Mouse (Mus musculus): ENCODE data around the gene Tctn1. TPM values are rescaled to one million over a fixed set of nuclear protein-coding genes. Genes with fewer than 3 reads are reported as not detected.
A peak's percentile ranks its signal among the peaks of the same experiment; 100 is the strongest.

The Tctn1 gene
- total RNA-seq, 2 experiments from 2014 or later: 1.8 to 2.0 TPM

- Histone ChIP-seq H3K4me3 (no peak overlapping the region), H3K27ac (no peak overlapping the region)
- intact Hi-C loops (cut with DNase I): no loop called here
- no peak for TF ChIP-seq CTCF (IDR thresholded peaks at IDR 0.05)
- DNase-seq: no peak
These were observed 6.1 kb downstream of the Tctn1 start for GRCm38 (mm10) chr5:122258027-122258741.

GRCm38 (mm10) chr5:122251895-122252606 lies 12.2 kb downstream of the Tctn1 start:
- intact Hi-C loops (cut with DNase I): no loop called here
- no peak overlapping the region for H3K27ac ChIP-seq
- H3K4me3 ChIP-seq: no peak overlapping the region
- DNase-seq: no peak
- TF ChIP-seq CTCF (IDR thresholded peaks at IDR 0.05): no peak; the same call in 1 of the 2 replicates

- no peak for DNase-seq
- Histone ChIP-seq H3K27ac (no peak overlapping the region), H3K4me3 (no peak overlapping the region)
- no peak for TF ChIP-seq CTCF (IDR thresholded peaks at IDR 0.05)
- intact Hi-C loops (cut with DNase I): no loop called here
These were observed 15.0 kb downstream of the Tctn1 start for GRCm38 (mm10) chr5:122249281-122249680.

GRCm38 (mm10) chr5:122247934-122248333 lies 16.3 kb downstream of the Tctn1 start:
- no peak overlapping the region for H3K27ac ChIP-seq
- DNase-seq: no peak
- TF ChIP-seq CTCF (IDR thresholded peaks at IDR 0.05): no peak
- no peak overlapping the region for H3K4me3 ChIP-seq
- intact Hi-C loops (cut with DNase I): no loop called here

GRCm38 (mm10) chr5:122247529-122247928 lies 16.7 kb downstream of the Tctn1 start:
- no peak overlapping the region for H3K27ac ChIP-seq
- TF ChIP-seq CTCF (IDR thresholded peaks at IDR 0.05): no peak
- DNase-seq: no peak
- H3K4me3 ChIP-seq: no peak overlapping the region
- intact Hi-C loops (cut with DNase I): no loop called here

- no peak for TF ChIP-seq CTCF (IDR thresholded peaks at IDR 0.05)
- Histone ChIP-seq H3K4me3 (no peak overlapping the region), H3K27ac (no peak overlapping the region)
- no peak for DNase-seq
- intact Hi-C loops (cut with DNase I): no loop called here
These were observed 17.6 kb downstream of the Tctn1 start for GRCm38 (mm10) chr5:122246547-122247167.

- H3K4me3 ChIP-seq: no peak overlapping the region
- DNase-seq: no peak
- intact Hi-C loops (cut with DNase I): no loop called here
These were observed 19.1 kb downstream of the Tctn1 start for GRCm38 (mm10) chr5:122245186-122245585.

GRCm38 (mm10) chr5:122243781-122244523 lies 20.3 kb downstream of the Tctn1 start:
- TF ChIP-seq CTCF (IDR thresholded peaks at IDR 0.05): no peak
- intact Hi-C loops (cut with DNase I): no loop called here
- no peak for DNase-seq
- Histone ChIP-seq H3K27ac (no peak overlapping the region), H3K4me3 (no peak overlapping the region)

More at GRCm38 (mm10) chr5:122245186-122245585, 19.1 kb downstream of the Tctn1 start:
- no peak overlapping the region for H3K27ac ChIP-seq
- TF ChIP-seq CTCF (IDR thresholded peaks at IDR 0.05): no peak

- peak; percentile 50 for DNase-seq
- intact Hi-C loops (cut with DNase I): no loop called here
These were observed 21.6 kb downstream of the Tctn1 start for GRCm38 (mm10) chr5:122242521-122243123.

GRCm38 (mm10) chr5:122240989-122241388 lies 23.3 kb downstream of the Tctn1 start:
- DNase-seq: no peak
- Histone ChIP-seq H3K27ac (no peak overlapping the region), H3K4me3 (no peak overlapping the region)
- intact Hi-C loops (cut with DNase I): no loop called here
- no peak for TF ChIP-seq CTCF (IDR thresholded peaks at IDR 0.05)

More at GRCm38 (mm10) chr5:122242521-122243123, 21.6 kb downstream of the Tctn1 start:
- H3K4me3 ChIP-seq: no peak overlapping the region
- no peak for TF ChIP-seq CTCF (IDR thresholded peaks at IDR 0.05)
- H3K27ac ChIP-seq: peak overlapping the region; percentile 40; the same call in 1 of the 2 replicates

GRCm38 (mm10) chr5:122240521-122240920 lies 23.7 kb downstream of the Tctn1 start:
- H3K4me3 ChIP-seq: no peak overlapping the region
- TF ChIP-seq CTCF (IDR thresholded peaks at IDR 0.05): no peak
- intact Hi-C loops (cut with DNase I): no loop called here
- DNase-seq: no peak
- no peak overlapping the region for H3K27ac ChIP-seq

GRCm38 (mm10) chr5:122239618-122240017 lies 24.6 kb downstream of the Tctn1 start:
- Histone ChIP-seq H3K4me3 (no peak overlapping the region), H3K27ac (no peak overlapping the region)
- DNase-seq: no peak
- intact Hi-C loops (cut with DNase I): no loop called here
- no peak for TF ChIP-seq CTCF (IDR thresholded peaks at IDR 0.05)

Measured in gastrocnemius, adult 2 months (tissue).